Mouse (Mus musculus) heart, embryonic 10.5 days (tissue): Measurements from ENCODE around the gene Pip4k2a. TPM values are rescaled to one million over a fixed set of nuclear protein-coding genes. Genes with fewer than 3 reads are reported as not detected.

Experiments
- DNase-seq: peaks from one replicate; pipeline ENCODE4 v3.0.0-alpha.2; 2017; ENCODE audit warnings: low spot score
- H3K27ac ChIP-seq: fragments of 300-500 bp; sonication (generic); 2 replicates; pipeline ENCODE4 v1.5.1; 2016; ENCODE audit warnings: mild to moderate bottlenecking
- H3K27me3 ChIP-seq: fragments of 300-500 bp; sonication (generic); 2 replicates; pipeline ENCODE4 v1.6.1; 2016; ENCODE audit warnings: mild to moderate bottlenecking; ENCODE audit not compliant: poor library complexity, insufficient read depth, severe bottlenecking
- H3K36me3 ChIP-seq: fragments of 300-500 bp; sonication (generic); 2 replicates; pipeline ENCODE4 v1.6.1; 2016; ENCODE audit warnings: mild to moderate bottlenecking, moderate library complexity
- H3K4me1 ChIP-seq: fragments of 300-500 bp; sonication (generic); 2 replicates; pipeline ENCODE4 v1.6.1; 2016; ENCODE audit warnings: mild to moderate bottlenecking
- H3K4me3 ChIP-seq: fragments of 300-500 bp; sonication (generic); 2 replicates; pipeline ENCODE4 v1.5.1; 2016; ENCODE audit warnings: mild to moderate bottlenecking, moderate library complexity
- H3K9me3 ChIP-seq: fragments of 300-500 bp; sonication (generic); 2 replicates; pipeline ENCODE4 v1.6.1; 2016; ENCODE audit warnings: mild to moderate bottlenecking, moderate library complexity
- WGBS: fragments of 180-500 bp; shearing (Covaris S2); methylation state at CpG from one replicate; pipeline ENCODE4 v1.1.7; 2016; 5-methylcytosine and 5-hydroxymethylcytosine counted together
- polyA plus RNA-seq: library from polyadenylated mRNA; unstranded; fragments of >200 nt; fragmentation: Nextera tagmentation; extraction: Ambion mirVana; gene quantifications from 2 replicates; pipeline ENCODE4 v1.2.1, GENCODE M21; 2016

The Pip4k2a gene
- polyA plus RNA-seq, 1 experiment from 2014 or later, result 12.0 TPM

DNA sequence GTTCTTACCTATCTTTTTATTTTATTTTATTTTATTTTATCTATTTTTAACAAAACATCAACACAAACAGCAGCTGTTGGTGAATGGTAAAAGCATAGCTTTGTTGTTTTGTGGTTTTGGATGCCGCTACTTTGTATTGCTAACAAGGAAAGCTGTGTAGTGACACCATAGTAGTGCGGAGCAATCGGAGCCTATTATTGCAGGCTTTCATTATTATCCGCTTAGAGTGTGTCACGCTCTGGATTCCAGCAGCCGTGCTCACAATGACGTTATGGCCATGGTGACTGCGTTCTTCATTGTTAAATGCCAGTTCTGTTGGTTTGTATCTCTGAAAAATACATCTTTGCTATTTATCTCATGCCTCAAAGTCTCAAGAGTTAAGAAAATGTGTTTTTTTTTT lies 200.2 kb downstream of the Pip4k2a start:
- Histone ChIP-seq H3K27me3 (peaks cover 82% of the 10 kb centered on the region), H3K27ac (no peak overlapping the region), H3K4me1 (peaks cover 16% of the 10 kb centered on the region), H3K4me3 (no peak overlapping the region), H3K9me3 (no peaks in the 10 kb centered on the region), H3K36me3 (no peaks in the 10 kb centered on the region)
- no peak for DNase-seq
- WGBS, result 82% methylated on average over 8 of the region's 8 CpGs

DNA sequence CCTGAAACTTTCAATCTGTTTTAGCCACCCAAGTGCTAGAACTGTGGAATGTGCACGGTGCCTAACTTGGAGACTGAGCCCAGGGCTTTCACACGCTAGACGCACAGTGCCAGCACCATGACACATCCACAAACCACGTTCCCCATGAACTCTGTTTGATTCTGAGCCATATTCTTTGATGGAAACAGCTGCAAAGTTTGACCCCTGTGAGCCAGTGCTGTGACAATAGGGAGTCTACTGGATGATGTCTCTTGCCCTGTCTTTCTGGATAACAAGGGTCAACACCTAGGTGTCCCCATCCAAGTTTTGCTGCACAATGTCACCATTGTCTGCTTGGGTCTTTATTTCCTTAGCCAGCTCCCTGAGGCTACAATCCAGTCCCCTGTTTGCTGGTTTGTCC lies 203.7 kb downstream of the Pip4k2a start:
- H3K27ac ChIP-seq, result no peak overlapping the region
- WGBS, result 75% methylated on average over 4 of the region's 4 CpGs
- no peaks in the 10 kb centered on the region for H3K36me3 ChIP-seq
- peaks cover 47% of the 10 kb centered on the region for H3K27me3 ChIP-seq
- no peaks in the 10 kb centered on the region for H3K4me1 ChIP-seq
- H3K9me3 ChIP-seq, result no peaks in the 10 kb centered on the region
- H3K4me3 ChIP-seq, result no peak overlapping the region
- no peak for DNase-seq

Other genes with a start within 250 kb of the Pip4k2a start
- 0.18 and 0.38 TPM in 2 replicates for gene 4930426L09Rik, start 217 bp upstream of the Pip4k2a start, polyA plus RNA-seq
- 0.05 and 0.15 TPM in 2 replicates for gene Armc3, start 201.2 kb upstream of the Pip4k2a start, polyA plus RNA-seq